Mouse (Mus musculus): ENCODE results near the gene Zfp575.
"Not testable (repeated sequence)": the region's sequence is repeated elsewhere in the genome, so short reads cannot be mapped to it uniquely, and the experiment has no call there.

Gene Zfp575

DNA sequence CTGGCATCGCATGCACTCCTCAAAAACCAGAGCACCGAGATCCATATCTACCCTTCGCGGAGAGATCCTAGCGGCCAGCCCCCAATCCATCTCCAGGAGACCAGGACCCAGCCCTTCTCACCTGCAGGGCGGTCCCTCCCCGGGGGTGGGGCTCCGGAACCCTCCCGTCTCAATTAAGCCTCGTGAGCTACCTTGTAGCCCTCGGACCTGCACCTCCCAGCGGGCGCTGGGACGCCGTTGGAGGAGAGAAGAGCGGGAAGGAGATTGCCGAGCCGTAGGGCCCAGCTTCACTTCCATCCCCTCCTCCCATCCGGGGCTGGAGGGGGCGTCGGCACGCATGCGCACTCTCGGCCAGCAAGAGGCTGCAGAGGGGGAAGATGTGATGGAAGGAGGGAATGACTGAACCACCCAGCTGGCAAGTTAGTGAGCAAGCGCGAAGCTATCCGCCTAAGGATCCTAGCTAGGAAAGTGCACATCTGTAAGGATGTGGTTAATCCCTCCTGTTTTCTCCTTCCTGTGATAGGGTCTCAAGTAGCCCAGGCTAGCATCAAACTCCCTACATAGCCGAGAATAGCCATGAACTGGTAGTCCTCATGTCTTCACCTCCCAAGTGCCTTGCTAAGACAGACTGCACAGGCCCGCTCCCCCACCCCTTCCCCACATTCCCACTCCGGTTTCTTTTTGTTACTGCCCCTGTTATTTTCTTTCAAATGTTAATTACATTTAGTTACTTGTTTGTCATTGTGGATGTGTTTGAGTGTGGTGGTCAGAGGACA is at the start of gene Zfp575, which contains the start of gene Ethe1:
Gene Zfp575, minus strand, starts transcription at position 312 of the 776 bp plus-strand sequence.
Gene Ethe1, plus strand, starts transcription at position 214 of the 776 bp plus-strand sequence.
- no peak for DNase-seq (ENCODE audit: low read depth, low spot score)

DNA sequence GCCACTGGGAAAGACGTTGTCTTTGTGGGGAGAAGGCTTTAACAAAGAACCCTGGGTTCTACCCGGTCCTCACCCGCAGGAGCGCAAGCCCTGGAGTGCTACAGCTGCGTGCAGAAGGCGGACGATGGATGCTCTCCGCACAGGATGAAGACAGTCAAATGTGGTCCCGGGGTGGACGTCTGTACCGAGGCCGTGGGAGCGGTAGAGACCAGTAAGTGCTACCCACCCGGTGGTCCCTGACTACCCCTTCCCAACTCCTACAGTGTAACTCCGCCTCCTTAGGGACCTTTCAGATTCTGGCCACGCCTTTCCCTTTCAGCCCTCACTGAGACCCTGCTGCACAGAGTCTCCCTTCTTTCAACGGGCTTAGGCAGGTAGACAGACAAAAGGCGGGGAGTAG is 49.6 kb upstream of the Zfp575 start:
- DNase-seq (ENCODE audit: low read depth, low spot score), result no peak

DNA sequence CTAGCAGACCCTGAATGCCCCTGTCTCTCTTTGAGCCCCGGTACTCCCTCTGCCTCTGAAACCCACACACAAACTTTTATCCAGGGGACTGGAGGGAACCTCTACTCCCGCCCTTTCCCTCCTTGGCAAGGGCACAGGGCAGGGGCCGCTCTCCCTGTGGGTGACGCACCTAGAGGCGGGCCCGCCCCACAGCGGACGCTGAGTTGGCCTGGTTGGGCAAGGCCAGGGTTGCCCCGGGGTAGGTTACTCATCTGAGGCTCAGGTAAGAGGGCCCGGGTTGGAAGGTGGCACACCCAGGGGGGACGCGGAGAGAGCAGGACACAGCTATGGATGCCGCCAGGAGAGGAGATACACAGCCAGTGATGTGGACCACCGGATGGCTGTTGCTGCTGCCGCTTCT is 48.8 kb upstream of the Zfp575 start, which contains the start of gene Lypd3:
Gene Lypd3, plus strand, starts transcription at position 287 of the 400 bp plus-strand sequence.
- DNase-seq (ENCODE audit: low read depth, low spot score), result no peak

DNA sequence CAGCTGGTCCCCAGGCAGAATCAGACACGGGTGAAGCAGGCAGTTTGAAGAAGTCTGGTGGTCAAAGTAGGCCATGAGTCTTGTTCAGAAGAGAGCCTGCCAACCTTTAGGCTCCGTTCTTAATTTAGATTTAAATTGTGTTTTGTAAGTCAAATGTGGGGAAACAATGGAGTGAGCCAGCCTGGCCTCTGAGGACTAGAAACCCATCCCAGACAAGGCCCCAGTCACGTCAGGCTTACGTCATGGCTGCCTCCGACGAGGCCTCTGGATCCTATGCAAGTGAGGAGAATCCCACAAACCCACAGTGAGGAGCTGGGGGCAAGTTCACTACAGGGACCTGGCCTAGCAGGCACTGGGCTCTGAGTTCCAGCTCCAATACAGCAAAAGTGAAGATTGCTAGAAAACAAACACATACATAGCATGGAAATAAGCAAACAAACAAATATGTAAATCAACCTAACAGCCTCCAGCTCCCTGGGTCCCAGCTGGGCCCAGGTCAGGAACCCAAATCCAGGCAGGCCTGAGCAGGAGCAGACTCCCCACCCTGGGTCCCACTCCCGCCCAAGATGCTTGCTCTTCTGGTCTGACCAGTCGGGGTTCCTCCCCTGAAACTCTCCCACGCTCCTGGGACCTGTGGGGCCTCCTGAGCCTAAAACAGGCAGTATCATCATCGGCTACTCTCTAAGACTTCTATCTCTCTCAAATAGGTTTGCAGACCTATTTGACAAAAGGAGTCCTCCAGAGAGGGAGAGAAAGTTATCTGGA is 42.9 kb upstream of the Zfp575 start:
- DNase-seq (ENCODE audit: low read depth, low spot score), result no peak

DNA sequence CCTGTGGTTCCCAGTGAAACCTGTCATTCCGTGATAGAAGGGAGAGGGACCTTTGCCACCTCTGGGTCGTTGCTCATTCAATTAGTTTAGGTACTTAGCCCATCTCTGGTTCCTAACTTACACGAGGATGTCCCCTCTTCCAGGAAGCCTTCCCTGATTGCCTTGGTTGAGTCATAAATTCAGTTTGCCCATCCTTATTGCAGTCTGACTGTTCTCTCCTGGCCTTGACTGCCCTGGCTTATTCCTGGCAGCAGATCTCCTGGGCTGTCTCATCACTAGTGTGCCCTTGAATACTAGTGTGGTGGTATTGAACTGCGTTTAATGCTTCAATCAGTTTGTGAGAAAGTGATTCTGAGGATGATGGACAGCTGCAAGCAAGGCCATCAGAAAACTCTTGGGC is 42.2 kb upstream of the Zfp575 start:
- no peak for DNase-seq (ENCODE audit: low read depth, low spot score)

DNA sequence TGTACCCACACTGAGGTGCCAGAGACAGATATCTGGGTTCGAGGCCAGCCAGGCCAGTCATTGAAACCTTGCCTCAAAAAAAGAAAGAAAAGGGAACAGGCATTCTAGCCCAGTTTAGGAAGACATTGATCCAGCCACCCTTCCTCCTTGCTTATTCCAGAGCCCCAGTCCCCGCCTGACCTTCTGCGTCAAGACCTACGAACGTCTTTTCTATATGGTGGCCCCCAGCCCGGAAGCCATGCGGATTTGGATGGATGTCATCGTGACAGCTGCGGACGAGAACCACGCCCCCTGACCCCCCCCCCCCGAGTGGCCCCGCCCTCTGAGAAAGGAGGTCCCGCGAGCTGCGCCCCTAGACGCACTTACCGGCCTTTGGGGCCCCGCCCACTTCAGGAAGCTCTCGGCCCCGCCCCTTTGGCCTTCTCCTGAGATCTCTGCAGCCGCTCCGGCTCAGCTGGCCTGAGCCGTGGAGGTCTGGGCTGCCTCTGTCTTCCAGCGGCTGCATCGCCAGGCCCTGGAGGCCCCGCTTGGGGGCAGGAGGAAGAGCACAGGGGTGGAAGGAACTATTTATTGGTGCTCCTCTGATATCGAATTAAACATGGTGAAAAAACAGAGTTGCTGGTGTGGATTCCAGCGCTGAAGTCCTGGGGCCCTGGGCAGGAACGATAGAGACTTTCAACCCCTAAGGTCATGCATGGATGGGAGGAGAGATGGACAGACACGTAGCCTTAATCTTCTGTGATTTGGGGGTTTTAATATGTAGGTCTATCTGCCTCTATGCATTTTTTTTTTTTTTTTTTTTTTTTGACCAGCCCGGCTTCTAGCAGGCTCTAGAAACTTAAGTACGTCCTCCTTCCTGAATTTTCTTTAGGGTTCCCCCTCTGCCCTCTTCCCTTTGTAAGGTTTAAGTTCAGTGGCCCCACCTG is 41.5 kb upstream of the Zfp575 start:
- peak; percentile 3 for DNase-seq (ENCODE audit: low read depth, low spot score)

DNA sequence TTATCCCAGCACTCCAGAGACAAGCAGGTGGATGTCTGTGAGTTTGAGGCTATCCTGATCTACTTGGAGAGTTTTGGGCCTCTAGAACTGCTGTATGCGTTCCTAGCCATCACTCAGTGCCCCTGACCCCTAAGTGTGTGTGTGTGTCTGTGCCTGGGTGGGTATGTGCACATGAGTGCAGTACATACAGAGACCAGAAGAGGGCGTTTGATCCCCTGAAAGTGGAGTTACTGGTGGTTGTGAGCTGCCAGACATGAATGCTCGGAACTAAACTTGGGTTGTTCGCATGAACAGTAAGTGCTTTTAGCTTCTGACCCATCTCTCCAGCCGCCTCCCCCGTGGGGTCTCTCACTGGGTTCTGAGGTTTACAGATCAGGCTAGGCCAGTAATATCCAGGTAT is 35.5 kb upstream of the Zfp575 start:
- no peak for DNase-seq (ENCODE audit: low read depth, low spot score)

DNA sequence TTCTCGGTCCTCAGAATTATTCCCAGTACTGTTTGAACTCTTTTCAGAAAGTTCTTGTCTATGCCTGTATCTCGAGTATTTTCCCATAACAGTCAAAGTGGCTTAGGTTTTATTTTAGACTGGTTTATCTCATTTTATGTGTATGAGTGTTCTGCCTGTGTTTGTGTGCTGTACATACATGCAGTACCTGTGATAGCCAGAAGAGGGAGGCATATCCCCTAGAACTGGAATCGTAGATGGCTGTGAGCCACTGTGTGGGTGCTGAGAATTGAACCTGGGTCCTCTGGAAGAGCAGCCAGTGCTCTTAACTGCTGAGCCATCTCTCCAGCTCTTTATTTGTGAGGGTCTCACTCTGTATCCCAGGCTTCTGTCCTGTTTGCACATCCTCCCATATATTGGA is 33.8 kb upstream of the Zfp575 start:
- DNase-seq (ENCODE audit: low read depth, low spot score), result peak; percentile 9

DNA sequence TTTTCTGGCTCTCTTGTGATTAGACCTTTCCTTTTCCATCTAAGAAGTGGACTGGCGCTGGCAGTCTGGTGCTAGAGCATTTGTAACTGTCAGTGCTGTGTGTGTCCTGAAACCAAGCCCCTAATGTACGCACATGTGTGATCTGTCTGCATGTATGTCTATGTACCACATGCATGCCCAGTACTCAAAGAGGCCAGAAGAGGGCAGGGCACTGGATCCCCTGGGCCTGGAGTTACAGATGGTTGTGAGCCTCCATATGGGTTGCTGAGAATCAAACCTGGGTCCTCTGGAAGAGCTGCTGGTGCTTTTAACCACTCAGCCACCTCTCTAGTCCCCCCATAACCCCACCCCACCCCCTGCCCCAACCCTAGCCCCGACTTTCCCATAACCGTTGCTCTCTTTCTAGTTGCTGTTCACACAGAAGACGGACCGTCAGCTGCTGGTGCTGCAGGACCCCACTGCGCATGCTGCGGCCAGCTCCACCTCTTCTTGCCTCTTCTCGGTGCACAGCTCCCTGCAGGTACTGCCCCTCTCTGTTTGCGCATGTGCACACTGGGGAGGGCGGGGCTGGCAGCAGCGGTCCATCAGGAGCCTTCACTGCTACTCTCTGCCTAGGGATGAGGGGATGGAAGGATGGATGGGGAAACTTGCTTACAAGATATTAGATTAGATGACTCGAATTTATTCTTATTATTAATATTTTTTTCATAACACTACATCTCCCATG is 32.4 kb upstream of the Zfp575 start:
- no peak for DNase-seq (ENCODE audit: low read depth, low spot score)

DNA sequence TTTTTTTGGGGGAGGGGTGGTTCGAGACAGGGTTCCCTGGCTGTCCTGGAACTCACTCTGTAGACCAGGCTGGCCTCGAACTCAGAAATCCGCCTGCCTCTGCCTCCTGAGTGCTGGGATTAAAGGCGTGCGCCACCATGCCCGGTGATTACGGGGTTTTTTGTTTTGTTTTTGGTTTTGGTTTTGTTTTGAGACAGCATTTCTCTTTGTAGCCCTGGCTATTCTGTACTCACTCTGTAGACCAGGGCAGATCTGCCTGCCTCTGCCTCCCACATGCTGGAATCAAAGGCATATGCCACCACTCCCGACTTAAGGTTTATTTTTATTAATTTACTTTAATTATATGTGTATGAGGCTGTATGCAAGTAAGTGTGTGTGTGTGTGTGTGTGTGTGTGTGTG is 30.9 kb upstream of the Zfp575 start:
- not testable (repeated sequence) for DNase-seq (ENCODE audit: low read depth, low spot score)

DNA sequence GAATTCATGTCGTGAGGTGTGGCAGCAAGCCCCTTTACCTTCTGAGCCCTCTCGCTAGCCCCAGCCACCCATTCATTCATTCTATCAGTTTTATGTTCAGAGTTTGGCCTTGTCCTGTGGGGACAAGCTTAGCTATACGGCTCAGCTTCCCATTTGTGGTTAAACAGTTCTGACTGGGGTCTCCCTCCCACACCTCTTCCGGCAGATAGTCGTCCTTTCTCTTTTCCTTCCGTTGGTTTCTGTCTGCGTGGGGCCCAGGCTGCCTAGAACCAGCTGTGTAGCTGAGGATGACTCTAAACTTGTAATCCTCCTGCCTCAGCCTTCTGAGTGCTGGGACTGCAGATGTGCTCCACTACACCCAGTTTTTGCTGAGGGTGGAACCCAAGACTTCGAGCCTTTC is 30.3 kb upstream of the Zfp575 start:
- DNase-seq (ENCODE audit: low read depth, low spot score), result no peak

DNA sequence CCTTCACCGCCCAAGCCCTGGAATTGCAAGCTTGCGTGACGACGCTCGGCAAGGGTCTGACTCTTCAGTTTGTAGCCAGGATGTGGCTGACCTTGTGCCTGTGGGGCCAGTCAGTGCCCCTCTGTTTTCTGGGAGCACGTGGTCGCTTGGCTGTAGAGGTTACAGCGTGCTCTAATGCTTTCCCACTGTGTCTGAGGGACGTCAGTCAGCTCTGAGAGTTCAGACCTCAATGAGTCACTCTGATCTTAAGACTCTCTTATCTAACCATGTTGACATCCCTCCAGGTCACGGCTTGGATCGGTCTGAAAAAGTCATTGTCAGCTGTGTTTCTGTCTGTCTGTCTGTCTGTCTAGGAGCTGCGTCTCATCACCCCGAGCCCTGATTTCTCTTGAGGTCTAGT is 27.4 kb upstream of the Zfp575 start:
- DNase-seq (ENCODE audit: low read depth, low spot score), result peak; percentile 22

DNA sequence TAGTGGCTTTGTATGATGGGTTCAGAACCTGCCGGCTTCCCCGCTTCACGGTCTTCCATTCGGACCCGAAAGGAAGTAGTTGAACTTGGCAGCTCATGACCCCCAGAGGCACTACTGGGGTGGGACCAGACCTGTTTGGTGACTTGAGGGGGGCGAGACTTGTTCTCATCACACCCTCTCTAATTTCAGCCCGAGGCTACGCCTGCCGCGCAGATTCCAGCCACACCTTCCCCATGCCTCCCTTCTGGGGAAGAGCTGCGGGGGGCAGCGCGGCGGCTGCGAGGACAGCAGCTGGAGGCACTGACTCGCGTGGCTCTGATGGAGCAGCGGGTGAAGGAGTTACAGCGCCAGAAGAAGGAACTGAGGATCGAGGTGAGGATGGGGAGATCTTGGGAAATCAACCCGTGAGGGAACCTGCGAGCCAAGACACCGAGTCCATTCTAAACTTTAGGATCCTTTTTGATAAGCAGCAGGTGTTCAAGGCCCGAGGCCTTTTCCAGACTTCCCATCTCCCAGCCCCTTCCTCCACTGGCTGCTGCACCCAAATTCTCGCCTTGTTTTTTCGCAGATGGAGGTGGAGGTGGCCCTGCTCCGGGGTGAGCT is 25.0 kb upstream of the Zfp575 start:
- DNase-seq (ENCODE audit: low read depth, low spot score), result no peak

DNA sequence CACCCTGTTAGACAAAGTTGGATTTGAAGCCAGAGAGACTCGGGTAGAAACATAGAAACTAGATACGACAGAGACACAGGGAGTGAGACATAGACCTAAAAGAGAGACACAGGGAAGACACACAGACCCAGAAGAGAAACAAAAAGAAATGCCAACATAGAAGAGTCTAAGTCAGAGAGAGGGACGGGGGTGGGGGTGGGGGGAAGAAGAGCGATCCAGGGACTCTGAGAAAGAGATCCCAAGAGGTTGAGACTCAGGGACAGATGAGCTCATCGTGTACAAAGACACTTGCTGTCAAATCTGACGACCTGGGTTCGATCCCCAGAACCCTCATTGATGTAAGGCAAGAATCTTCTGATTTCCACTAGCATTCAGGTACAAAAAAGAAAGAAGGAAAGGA is 24.3 kb upstream of the Zfp575 start:
- DNase-seq (ENCODE audit: low read depth, low spot score), result no peak

DNA sequence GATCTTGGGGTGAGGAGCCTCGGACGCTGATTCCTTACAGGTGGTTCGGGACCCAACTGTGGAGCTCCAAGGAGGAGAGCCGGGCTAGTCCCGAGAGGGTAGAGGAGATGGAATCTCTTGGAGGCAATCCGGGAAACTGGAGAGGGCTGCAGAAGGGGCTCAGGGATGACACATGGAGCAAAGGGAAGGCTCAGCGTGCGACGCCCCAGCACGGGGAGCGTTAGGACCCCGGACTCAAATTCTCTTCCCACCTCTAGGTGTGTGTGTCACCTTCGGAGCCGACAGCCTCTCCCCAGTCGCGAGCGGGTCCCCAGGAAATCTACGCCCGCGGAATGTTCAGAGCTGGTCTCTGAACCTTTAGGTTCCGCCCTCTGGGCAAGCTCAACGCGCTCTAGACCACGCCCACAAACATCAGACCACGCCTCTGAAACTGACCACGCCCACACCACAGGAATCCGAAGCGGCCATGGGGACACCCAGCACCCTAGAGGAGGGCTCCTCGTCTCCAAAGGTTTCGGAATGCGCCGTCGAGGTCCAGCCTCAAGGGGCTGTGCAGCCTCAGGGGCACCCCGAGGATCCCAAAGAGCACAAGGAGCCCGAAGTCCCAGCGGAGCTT is 23.5 kb upstream of the Zfp575 start:
- DNase-seq (ENCODE audit: low read depth, low spot score), result peak; percentile 58

DNA sequence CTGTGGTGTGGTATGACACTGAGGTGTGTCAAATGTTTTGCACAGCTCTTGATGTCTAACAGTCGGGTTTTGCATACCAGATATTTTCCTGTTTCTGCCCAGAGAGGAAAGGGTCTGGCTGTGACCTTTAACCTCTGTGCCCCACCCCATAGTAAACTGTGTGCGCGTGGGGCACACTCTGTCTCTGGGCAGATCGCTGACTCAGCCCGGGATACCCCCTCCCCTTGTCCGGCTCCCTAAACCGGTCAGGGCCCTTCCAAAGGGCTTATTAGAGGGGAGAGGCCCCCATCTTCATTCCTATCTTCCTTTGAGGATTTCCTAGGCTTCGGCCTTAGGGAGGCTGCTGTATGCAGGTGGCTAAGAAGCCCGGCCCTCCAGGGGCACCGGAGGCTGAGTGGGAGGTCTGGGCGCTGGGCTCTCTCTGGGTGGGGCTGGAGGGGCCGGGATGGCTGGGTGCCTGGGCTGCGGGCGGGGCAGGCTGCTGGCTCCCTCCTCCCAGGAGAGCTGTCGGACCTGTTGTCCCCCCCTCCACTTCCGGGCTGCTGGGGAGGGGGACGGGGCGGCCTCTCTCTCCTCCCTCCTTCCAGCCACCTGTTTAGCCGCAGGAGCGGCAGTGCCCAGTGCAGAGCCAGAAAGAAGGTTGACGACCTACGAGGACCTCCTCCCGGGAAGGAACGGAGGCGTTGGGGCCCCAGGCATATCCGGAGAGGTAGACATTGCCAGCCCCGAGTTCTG is 22.9 kb upstream of the Zfp575 start, which contains the start of gene Phldb3:
Gene Phldb3, plus strand, starts transcription at position 620 of the 735 bp plus-strand sequence.
- no peak for DNase-seq (ENCODE audit: low read depth, low spot score)

DNA sequence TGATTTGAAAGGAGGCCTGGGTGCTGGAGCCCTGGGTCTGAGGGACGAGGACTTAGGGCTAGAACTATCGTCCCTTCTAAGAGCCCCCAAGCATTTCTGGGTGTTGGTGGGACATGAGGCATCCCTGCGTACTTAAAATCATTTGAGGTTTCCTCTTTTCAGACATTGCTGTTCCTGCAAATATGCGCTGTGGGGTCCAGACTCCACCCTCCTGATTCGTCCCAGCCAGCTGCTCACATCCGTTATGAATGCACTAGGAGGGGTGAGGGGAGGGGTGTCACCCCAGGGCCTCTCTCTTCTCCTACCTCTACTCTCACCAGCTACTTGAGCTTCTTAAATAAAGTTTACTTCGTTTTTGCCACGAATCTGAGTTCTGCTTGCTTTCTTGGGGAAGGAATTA is 21.1 kb upstream of the Zfp575 start:
- no peak for DNase-seq (ENCODE audit: low read depth, low spot score)

DNA sequence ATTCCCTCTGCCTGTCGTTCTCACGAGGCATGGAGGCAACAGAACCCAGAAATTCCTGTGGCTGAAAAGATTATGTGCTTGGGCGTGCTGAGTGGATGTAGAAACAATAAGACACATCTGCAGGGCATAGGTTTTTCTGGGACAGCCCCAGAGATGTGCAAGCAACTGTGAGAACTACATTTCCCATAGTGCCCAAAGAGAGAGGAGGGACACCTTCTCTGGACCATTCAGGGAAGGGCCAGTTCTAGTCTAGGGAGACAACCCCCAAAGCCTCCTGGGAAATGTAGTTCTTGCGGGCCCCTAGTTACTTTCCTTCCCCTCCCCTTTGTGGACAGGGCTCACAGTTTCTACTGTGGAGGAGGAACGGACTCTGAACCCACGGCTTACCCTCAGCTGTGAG is 20.6 kb upstream of the Zfp575 start:
- peak; percentile 45 for DNase-seq (ENCODE audit: low read depth, low spot score)

DNA sequence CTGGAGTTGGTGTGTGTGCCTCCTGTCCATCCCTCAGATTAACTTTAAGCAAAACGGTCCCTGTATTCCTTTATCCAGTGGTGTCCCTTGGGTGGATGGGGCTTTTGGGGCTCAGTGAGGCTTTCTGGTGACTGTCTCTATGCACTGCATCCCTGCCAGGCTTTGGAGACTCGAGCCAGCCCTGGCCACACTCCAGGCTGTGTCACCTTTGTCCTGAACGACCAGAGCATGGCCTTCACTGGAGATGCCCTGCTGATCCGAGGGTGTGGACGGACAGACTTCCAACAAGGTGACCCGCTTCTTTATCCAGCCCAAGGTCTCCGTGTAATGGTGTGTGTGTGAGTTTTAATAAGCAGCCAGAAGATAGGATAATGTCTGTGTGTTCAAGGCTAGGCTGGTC is 18.6 kb upstream of the Zfp575 start:
- DNase-seq (ENCODE audit: low read depth, low spot score), result no peak
